Mouse (Mus musculus) limb, embryonic 11.5 days (tissue): ENCODE results near the gene Notch1. TPM values are rescaled to one million over a fixed set of nuclear protein-coding genes. Genes with fewer than 3 reads are reported as not detected.

Experiments used
- ATAC-seq: fragments of 200-750 bp; cut with Nextera tagmentation; 2 replicates; pipeline ENCODE4 v1.8.0; 2017; ENCODE audit warnings: low read depth; ENCODE audit not compliant: insufficient number of reproducible peaks, low FRiP score, low TSS enrichment
- DNase-seq: peaks from one replicate; pipeline ENCODE4 v3.0.0-alpha.2; 2015; ENCODE audit warnings: low spot score
- H3K27ac ChIP-seq: fragments of 300-500 bp; sonication (generic); replicated peaks from 2 replicates; pipeline ENCODE4 v1.5.1; 2014; ENCODE audit warnings: low read depth, mild to moderate bottlenecking, low read length
- H3K27me3 ChIP-seq: fragments of 300-500 bp; sonication (generic); 2 replicates; pipeline ENCODE4 v1.6.1; 2014; ENCODE audit warnings: mild to moderate bottlenecking, low read length, mixed read lengths; ENCODE audit not compliant: control insufficient read depth, insufficient read depth
- H3K36me3 ChIP-seq: fragments of 300-500 bp; sonication (generic); 2 replicates; pipeline ENCODE4 v1.6.1; 2014; ENCODE audit warnings: mild to moderate bottlenecking, low read length, moderate library complexity, mixed read lengths; ENCODE audit not compliant: control insufficient read depth, insufficient read depth
- H3K4me1 ChIP-seq: fragments of 300-500 bp; sonication (generic); 2 replicates; pipeline ENCODE4 v1.6.1; 2014; ENCODE audit warnings: low read length, mixed read lengths; ENCODE audit not compliant: control insufficient read depth, insufficient read depth
- H3K4me2 ChIP-seq: fragments of 300-500 bp; sonication (generic); 2 replicates; pipeline ENCODE4 v1.6.1; 2014; ENCODE audit warnings: low read depth, mild to moderate bottlenecking, moderate library complexity; ENCODE audit not compliant: severe bottlenecking
- H3K4me3 ChIP-seq: fragments of 300-500 bp; sonication (generic); 2 replicates; pipeline ENCODE4 v1.5.1; 2014; ENCODE audit warnings: low read depth, low read length
- H3K9ac ChIP-seq: fragments of 300-500 bp; sonication (generic); 2 replicates; pipeline ENCODE4 v1.6.1; 2014; ENCODE audit warnings: mild to moderate bottlenecking, low read length
- H3K9me3 ChIP-seq: fragments of 300-500 bp; sonication (generic); 2 replicates; pipeline ENCODE4 v1.6.1; 2016; ENCODE audit warnings: low read length; ENCODE audit not compliant: control insufficient read depth
- WGBS: fragments of 180-500 bp; shearing (Covaris S2); extraction: QIAGEN DNeasy Blood & Tissue Kit; methylation state at CpG from one replicate; pipeline ENCODE4 v1.1.7; 2014; 5-methylcytosine and 5-hydroxymethylcytosine counted together
- polyA plus RNA-seq: library from polyadenylated mRNA; unstranded; fragments of >200 nt; fragmentation: Nextera tagmentation; extraction: Ambion mirVana; gene quantifications from 2 replicates; pipeline ENCODE4 v1.2.1, GENCODE M21; 2014

The Notch1 gene
- polyA plus RNA-seq, 1 experiment from 2014 or later: 14.5 TPM

- H3K27me3 ChIP-seq: no peaks in the 10 kb centered on the region
- H3K27ac ChIP-seq: peak overlapping the region; percentile 87
- 60% methylated on average over 5 of the region's 5 CpGs for WGBS
- H3K4me1 ChIP-seq: peaks cover 66% of the 10 kb centered on the region
- DNase-seq (no peak), ATAC-seq (no peak)
- no peak overlapping the region for H3K4me2 ChIP-seq
- no peak overlapping the region for H3K9ac ChIP-seq
- no peak overlapping the region for H3K4me3 ChIP-seq
- H3K36me3 ChIP-seq: no peaks in the 10 kb centered on the region
- H3K9me3 ChIP-seq: no peaks in the 10 kb centered on the region
Observed at GRCm38 (mm10) chr2:26494991-26495390, 21.5 kb downstream of the Notch1 start.

DNA sequence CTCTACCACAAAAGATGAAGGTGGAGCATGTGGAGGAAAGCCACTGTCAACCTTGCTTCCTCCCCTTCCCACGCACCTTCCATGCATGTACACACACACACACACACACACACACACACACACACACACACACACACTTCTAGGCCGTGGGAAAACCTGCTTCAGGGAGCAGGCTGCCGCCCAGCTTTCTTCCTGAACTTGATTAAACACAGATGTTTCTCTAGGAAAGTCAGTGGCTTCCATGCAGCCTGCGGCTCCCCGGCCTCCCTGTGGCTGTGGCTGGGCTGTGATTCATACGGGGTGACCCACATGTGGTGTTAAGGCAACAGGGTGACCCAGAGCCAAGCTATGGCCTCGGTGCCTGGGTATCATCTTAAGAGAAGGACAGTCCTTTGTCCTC, 22.1 kb downstream of the Notch1 start:
- peak overlapping the region; percentile 22 for H3K4me2 ChIP-seq
- H3K9me3 ChIP-seq: no peaks in the 10 kb centered on the region
- H3K4me1 ChIP-seq: peaks cover 68% of the 10 kb centered on the region
- DNase-seq (peak; percentile 79), ATAC-seq (peak; percentile 67)
- H3K27ac ChIP-seq: peak overlapping the region; percentile 87
- H3K27me3 ChIP-seq: no peaks in the 10 kb centered on the region
- H3K9ac ChIP-seq: peak overlapping the region; percentile 19; the same call in 1 of the 2 replicates
- H3K36me3 ChIP-seq: no peaks in the 10 kb centered on the region
- 8% methylated on average over 7 of the region's 7 CpGs for WGBS
- H3K4me3 ChIP-seq: no peak overlapping the region

GRCm38 (mm10) chr2:26493021-26493781, 23.3 kb downstream of the Notch1 start:
- 9% methylated on average over 9 of the region's 9 CpGs for WGBS
- H3K36me3 ChIP-seq: no peaks in the 10 kb centered on the region
- peak overlapping the region; percentile 37 for H3K9ac ChIP-seq
- H3K27me3 ChIP-seq: no peaks in the 10 kb centered on the region
- no peaks in the 10 kb centered on the region for H3K9me3 ChIP-seq
- peaks cover 80% of the 10 kb centered on the region for H3K4me1 ChIP-seq
- H3K4me2 ChIP-seq: peak overlapping the region; percentile 36
- peak overlapping the region; percentile 6; the same call in 1 of the 2 replicates for H3K4me3 ChIP-seq
- peak; percentile 61 for DNase-seq
- ATAC-seq: 0 out of 2 replicates have a peak, but pooled peaks have one; percentile 19
- peak overlapping the region; percentile 87 for H3K27ac ChIP-seq

GRCm38 (mm10) chr2:26490760-26491301, 25.6 kb downstream of the Notch1 start:
- no peak overlapping the region for H3K4me2 ChIP-seq
- no peaks in the 10 kb centered on the region for H3K36me3 ChIP-seq
- H3K9ac ChIP-seq: no peak overlapping the region
- no peaks in the 10 kb centered on the region for H3K27me3 ChIP-seq
- H3K27ac ChIP-seq: no peak overlapping the region
- ATAC-seq (no peak), DNase-seq (no peak)
- WGBS: 54% methylated on average over 4 of the region's 4 CpGs
- no peak overlapping the region for H3K4me3 ChIP-seq
- H3K4me1 ChIP-seq: peaks cover 85% of the 10 kb centered on the region
- no peaks in the 10 kb centered on the region for H3K9me3 ChIP-seq

DNA sequence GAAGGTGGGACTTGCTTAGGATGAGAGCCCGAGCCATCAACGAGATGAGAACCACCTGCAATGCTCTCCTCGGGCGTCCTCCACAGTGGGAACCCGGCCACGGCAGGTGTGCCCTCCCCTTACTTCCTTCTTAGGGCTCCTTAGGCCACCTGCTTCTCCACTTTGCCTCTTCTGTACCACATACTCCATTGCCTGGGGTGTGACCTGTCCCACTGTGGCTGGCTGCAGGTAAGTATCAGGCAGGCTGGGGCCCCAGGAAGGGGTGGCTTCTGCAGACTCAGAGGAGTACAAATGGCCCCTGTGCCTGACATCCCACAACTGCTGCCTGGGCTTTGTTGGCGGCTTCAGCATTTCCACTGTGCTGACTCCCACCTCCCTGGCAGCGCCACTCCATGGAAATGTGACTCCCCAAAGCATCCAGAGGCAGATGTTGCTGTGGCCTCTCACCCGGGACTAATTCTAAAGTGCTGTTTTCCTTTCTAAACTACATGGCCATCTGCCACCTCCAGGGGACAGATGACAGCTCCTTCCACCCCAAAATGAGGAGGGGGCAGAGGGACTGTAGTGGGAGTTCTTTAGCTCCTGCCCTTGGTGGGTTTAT, 27.8 kb downstream of the Notch1 start:
- ATAC-seq (no peak), DNase-seq (peak; percentile 53)
- 45% methylated on average over 9 of the region's 9 CpGs for WGBS
- Histone ChIP-seq H3K36me3 (no peaks in the 10 kb centered on the region), H3K4me1 (peaks cover 75% of the 10 kb centered on the region), H3K27ac (no peak overlapping the region; the same call in 1 of the 2 replicates), H3K9me3 (no peaks in the 10 kb centered on the region), H3K9ac (no peak overlapping the region), H3K4me3 (no peak overlapping the region), H3K27me3 (no peaks in the 10 kb centered on the region), H3K4me2 (no peak overlapping the region)

DNA sequence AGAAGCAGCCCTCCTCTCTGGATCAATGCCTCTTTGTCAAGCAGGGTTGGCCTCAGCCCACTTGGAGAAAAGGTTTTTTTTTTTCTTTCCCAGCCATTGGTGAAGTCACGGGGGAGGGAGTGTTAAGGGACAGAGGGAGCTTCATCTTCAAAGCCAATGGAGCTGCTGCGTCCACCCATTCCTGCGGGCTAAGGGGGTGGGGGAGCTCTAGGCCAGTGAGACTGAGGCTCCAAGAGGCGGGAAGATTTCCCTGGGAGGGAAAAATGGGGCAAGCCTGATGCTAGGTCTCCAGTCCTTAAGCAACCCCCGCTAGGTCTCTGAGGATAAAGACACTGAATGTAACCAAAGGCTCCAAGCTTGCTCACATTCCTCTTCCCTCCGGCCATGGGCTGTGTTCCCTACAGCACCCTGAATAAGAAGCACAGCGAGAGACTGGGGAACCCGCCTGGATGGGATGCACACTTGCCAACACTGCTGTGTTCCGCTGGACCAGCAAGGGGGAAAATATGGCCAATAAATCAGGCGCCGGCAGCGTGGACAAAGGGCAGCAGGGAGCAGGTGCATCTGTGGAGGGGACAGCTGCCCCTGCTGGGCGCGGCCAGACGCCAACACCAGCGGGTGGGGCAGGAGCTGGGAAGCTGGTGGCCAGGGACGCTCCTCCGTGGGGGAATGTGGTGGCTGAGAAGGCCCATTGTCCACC, 29.0 kb downstream of the Notch1 start:
- no peaks in the 10 kb centered on the region for H3K27me3 ChIP-seq
- peak overlapping the region; percentile 82 for H3K27ac ChIP-seq
- 38% methylated on average over 18 of the region's 18 CpGs for WGBS
- no peaks in the 10 kb centered on the region for H3K9me3 ChIP-seq
- DNase-seq (peak; percentile 52), ATAC-seq (no peak)
- H3K4me3 ChIP-seq: no peak overlapping the region
- H3K9ac ChIP-seq: 0 out of 2 replicates have a peak overlapping the region, but pooled peaks have one; percentile 17
- H3K36me3 ChIP-seq: no peaks in the 10 kb centered on the region
- peaks cover 71% of the 10 kb centered on the region for H3K4me1 ChIP-seq
- H3K4me2 ChIP-seq: peak overlapping the region; percentile 20; the same call in 1 of the 2 replicates

- 16% methylated on average over 3 of the region's 3 CpGs for WGBS
- no peak overlapping the region for H3K9ac ChIP-seq
- peak overlapping the region; percentile 82; the same call in 1 of the 2 replicates for H3K27ac ChIP-seq
- no peaks in the 10 kb centered on the region for H3K27me3 ChIP-seq
- H3K9me3 ChIP-seq: no peaks in the 10 kb centered on the region
- peaks cover 72% of the 10 kb centered on the region for H3K4me1 ChIP-seq
- peak overlapping the region; percentile 20; the same call in 1 of the 2 replicates for H3K4me2 ChIP-seq
- no peak overlapping the region for H3K4me3 ChIP-seq
- DNase-seq: peak; percentile 44
- no peaks in the 10 kb centered on the region for H3K36me3 ChIP-seq
- no peak for ATAC-seq
Observed at GRCm38 (mm10) chr2:26486835-26487321, 29.6 kb downstream of the Notch1 start.

GRCm38 (mm10) chr2:26486264-26486810, 30.1 kb downstream of the Notch1 start:
- Histone ChIP-seq H3K4me2 (no peak overlapping the region), H3K27me3 (no peaks in the 10 kb centered on the region), H3K36me3 (no peaks in the 10 kb centered on the region), H3K9ac (peak overlapping the region; percentile 7; the same call in 1 of the 2 replicates), H3K4me3 (no peak overlapping the region), H3K27ac (no peak overlapping the region), H3K4me1 (peaks cover 74% of the 10 kb centered on the region), H3K9me3 (no peaks in the 10 kb centered on the region)
- 16% methylated on average over 5 of the region's 5 CpGs for WGBS
- no peak for ATAC-seq
- no peak for DNase-seq
